Mouse (Mus musculus) yolk sac, embryonic 10.5 days (tissue): ENCODE measurements around the gene Pitpnm2.
A peak's percentile ranks its signal among the peaks of the same experiment; 100 is the strongest.

ENCODE experiments used
- DNase-seq: peaks from one replicate; pipeline ENCODE4 v3.0.0-alpha.2; 2017; ENCODE audit warnings: low spot score

The Pitpnm2 gene

GRCm38 (mm10) chr5:124180500-124181167, 68.9 kb downstream of the Pitpnm2 start:
- no peak for DNase-seq

GRCm38 (mm10) chr5:124179411-124179810, 70.1 kb downstream of the Pitpnm2 start:
- no peak for DNase-seq

GRCm38 (mm10) chr5:124176726-124177132, 72.8 kb downstream of the Pitpnm2 start:
- DNase-seq = no peak

GRCm38 (mm10) chr5:124175138-124175537, 74.4 kb downstream of the Pitpnm2 start:
- DNase-seq = no peak

GRCm38 (mm10) chr5:124173012-124173985, 76.3 kb downstream of the Pitpnm2 start:
- no peak for DNase-seq

- no peak for DNase-seq
These were observed 77.3 kb downstream of the Pitpnm2 start for GRCm38 (mm10) chr5:124172246-124172645.

GRCm38 (mm10) chr5:124171781-124172180, 77.8 kb downstream of the Pitpnm2 start:
- DNase-seq = no peak

GRCm38 (mm10) chr5:124169224-124169621, 80.3 kb downstream of the Pitpnm2 start:
- no peak for DNase-seq

GRCm38 (mm10) chr5:124168428-124169223, 80.9 kb downstream of the Pitpnm2 start:
- DNase-seq = no peak

GRCm38 (mm10) chr5:124167621-124168020, 81.9 kb downstream of the Pitpnm2 start:
- DNase-seq = no peak

GRCm38 (mm10) chr5:124166741-124167140, 82.8 kb downstream of the Pitpnm2 start:
- DNase-seq = no peak

- no peak for DNase-seq
These were observed 83.7 kb downstream of the Pitpnm2 start for GRCm38 (mm10) chr5:124165622-124166570.

- DNase-seq = no peak
These were observed 86.1 kb downstream of the Pitpnm2 start for GRCm38 (mm10) chr5:124163445-124163844.

GRCm38 (mm10) chr5:124162577-124162976, 87.0 kb downstream of the Pitpnm2 start:
- DNase-seq = peak; percentile 55

- peak; percentile 36 for DNase-seq
These were observed 87.7 kb downstream of the Pitpnm2 start for GRCm38 (mm10) chr5:124161831-124162230.

- DNase-seq = peak; percentile 75
These were observed 90.1 kb downstream of the Pitpnm2 start for GRCm38 (mm10) chr5:124159453-124159852.

- no peak for DNase-seq
These were observed 91.3 kb downstream of the Pitpnm2 start for GRCm38 (mm10) chr5:124158305-124158704.

GRCm38 (mm10) chr5:124155943-124156342, 93.6 kb downstream of the Pitpnm2 start:
- DNase-seq = no peak

GRCm38 (mm10) chr5:124152734-124153133, 96.8 kb downstream of the Pitpnm2 start:
- no peak for DNase-seq

GRCm38 (mm10) chr5:124150895-124151294, 98.7 kb downstream of the Pitpnm2 start:
- DNase-seq = no peak

GRCm38 (mm10) chr5:124149028-124149427, 100.5 kb downstream of the Pitpnm2 start:
- DNase-seq = no peak
